Mouse (Mus musculus) liver, embryonic 16.5 days (tissue): ENCODE measurements around the gene Rbm48. TPM values are rescaled to one million over a fixed set of nuclear protein-coding genes. Genes with fewer than 3 reads are reported as not detected.
A peak's percentile ranks its signal among the peaks of the same experiment; 100 is the strongest.

ENCODE experiments used
- ATAC-seq: fragments of 200-750 bp; cut with Nextera tagmentation; 2 replicates; pipeline ENCODE4 v1.8.0; 2017; ENCODE audit warnings: low read depth, mild to moderate bottlenecking, moderate number of reproducible peaks, moderate library complexity
- H3K27ac ChIP-seq: fragments of 300-500 bp; sonication (generic); 2 replicates; pipeline ENCODE4 v1.5.1; 2014; ENCODE audit warnings: mild to moderate bottlenecking, low read length
- H3K27me3 ChIP-seq: fragments of 300-500 bp; sonication (generic); 2 replicates; pipeline ENCODE4 v1.6.1; 2014; ENCODE audit warnings: low read depth, low read length, mixed read lengths; ENCODE audit not compliant: control insufficient read depth, insufficient read depth
- H3K36me3 ChIP-seq: fragments of 300-500 bp; sonication (generic); 2 replicates; pipeline ENCODE4 v1.6.1; 2014; ENCODE audit warnings: mild to moderate bottlenecking; ENCODE audit not compliant: control insufficient read depth, insufficient read depth
- H3K4me1 ChIP-seq: fragments of 300-500 bp; sonication (generic); 2 replicates; pipeline ENCODE4 v1.6.1; 2014; ENCODE audit warnings: low read depth, low read length, mixed read lengths; ENCODE audit not compliant: control insufficient read depth
- H3K4me2 ChIP-seq: fragments of 300-500 bp; sonication (generic); 2 replicates; pipeline ENCODE4 v1.6.1; 2014; ENCODE audit warnings: low read depth, low read length, mixed read lengths
- H3K4me3 ChIP-seq: fragments of 300-500 bp; sonication (generic); 2 replicates; pipeline ENCODE4 v1.5.1; 2014; ENCODE audit warnings: low read depth, mild to moderate bottlenecking, low read length
- H3K9ac ChIP-seq: fragments of 300-500 bp; sonication (generic); 2 replicates; pipeline ENCODE4 v1.6.1; 2014; ENCODE audit warnings: low read depth, low read length
- H3K9me3 ChIP-seq: fragments of 300-500 bp; sonication (generic); replicated peaks from 2 replicates; pipeline ENCODE4 v1.6.1; 2016; ENCODE audit warnings: low read length; ENCODE audit not compliant: control insufficient read depth
- WGBS: fragments of 180-500 bp; shearing (Covaris S2); extraction: QIAGEN DNeasy Blood & Tissue Kit; methylation state at CpG from one replicate; pipeline ENCODE4 v1.1.7; 2014; ENCODE audit not compliant: insufficient replicate concordance; 5-methylcytosine and 5-hydroxymethylcytosine counted together
- polyA plus RNA-seq: library from polyadenylated mRNA; unstranded; fragments of >200 nt; fragmentation: Nextera tagmentation; extraction: Ambion mirVana; gene quantifications from 2 replicates; pipeline ENCODE4 v1.2.1, GENCODE M21; 2015

Rbm48 gene
- polyA plus RNA-seq = 5.5 and 7.0 TPM in 2 replicates

- under 1% methylated on average over 31 of the region's 31 CpGs for WGBS
- peaks cover 12% of the 10 kb centered on the region for H3K4me1 ChIP-seq
Measured at GRCm38 (mm10) chr5:3596399-3596766, at the start of gene Rbm48. Gene Rbm48, minus strand, starts transcription at chr5:3596585.

GRCm38 (mm10) chr5:3645326-3645725 lies 48.9 kb upstream of the Rbm48 start:
- H3K9ac ChIP-seq = no peak overlapping the region
- no peak for ATAC-seq
- no peak overlapping the region for H3K4me2 ChIP-seq
- H3K27ac ChIP-seq = no peak overlapping the region
- H3K36me3 ChIP-seq = peaks cover 22% of the 10 kb centered on the region
- peaks cover 11% of the 10 kb centered on the region for H3K4me1 ChIP-seq
- 80% methylated on average over 6 of the region's 6 CpGs for WGBS
- no peaks in the 10 kb centered on the region for H3K9me3 ChIP-seq
- H3K27me3 ChIP-seq = no peaks in the 10 kb centered on the region
- H3K4me3 ChIP-seq = no peak overlapping the region

More at GRCm38 (mm10) chr5:3596399-3596766, at the start of gene Rbm48:
- peak; percentile 69 for ATAC-seq
- H3K4me2 ChIP-seq = peak within 1 kb of the TSS; percentile 83
- no peaks in the 10 kb centered on the region for H3K27me3 ChIP-seq
- H3K9ac ChIP-seq = peak within 1 kb of the TSS; percentile 77
- peak within 1 kb of the TSS; percentile 52 for H3K27ac ChIP-seq
- no peaks in the 10 kb centered on the region for H3K9me3 ChIP-seq
- H3K4me3 ChIP-seq = peak within 1 kb of the TSS; percentile 78
- H3K36me3 ChIP-seq = no peaks in the 10 kb centered on the region

GRCm38 (mm10) chr5:3644621-3645020 lies 48.2 kb upstream of the Rbm48 start:
- 86% methylated on average over 6 of the region's 6 CpGs for WGBS
- Histone ChIP-seq H3K4me3 (no peak overlapping the region), H3K9ac (no peak overlapping the region), H3K4me2 (no peak overlapping the region), H3K27me3 (no peaks in the 10 kb centered on the region), H3K36me3 (peaks cover 22% of the 10 kb centered on the region), H3K9me3 (no peaks in the 10 kb centered on the region), H3K4me1 (peaks cover 11% of the 10 kb centered on the region), H3K27ac (no peak overlapping the region)
- no peak for ATAC-seq

- Histone ChIP-seq H3K27ac (no peak overlapping the region), H3K36me3 (no peaks in the 10 kb centered on the region; the same call in 1 of the 2 replicates), H3K4me1 (no peaks in the 10 kb centered on the region; the same call in 1 of the 2 replicates), H3K9ac (no peak overlapping the region), H3K27me3 (no peaks in the 10 kb centered on the region), H3K4me2 (no peak overlapping the region), H3K9me3 (no peaks in the 10 kb centered on the region), H3K4me3 (no peak overlapping the region)
- 83% methylated on average over 8 of the region's 8 CpGs for WGBS
- no peak for ATAC-seq
Measured at GRCm38 (mm10) chr5:3635286-3635685, 38.9 kb upstream of the Rbm48 start.

- Histone ChIP-seq H3K27me3 (no peaks in the 10 kb centered on the region), H3K4me3 (no peak overlapping the region), H3K9ac (no peak overlapping the region), H3K4me2 (no peak overlapping the region), H3K9me3 (no peaks in the 10 kb centered on the region), H3K27ac (no peak overlapping the region), H3K4me1 (no peaks in the 10 kb centered on the region; the same call in 1 of the 2 replicates), H3K36me3 (no peaks in the 10 kb centered on the region; the same call in 1 of the 2 replicates)
- no peak for ATAC-seq
- WGBS = 59% methylated on average over 4 of the region's 4 CpGs
Measured at GRCm38 (mm10) chr5:3633951-3634350, 37.6 kb upstream of the Rbm48 start.

- Histone ChIP-seq H3K4me1 (no peaks in the 10 kb centered on the region; the same call in 1 of the 2 replicates), H3K4me2 (no peak overlapping the region), H3K36me3 (no peaks in the 10 kb centered on the region; the same call in 1 of the 2 replicates), H3K27ac (no peak overlapping the region), H3K9ac (no peak overlapping the region), H3K9me3 (no peaks in the 10 kb centered on the region), H3K27me3 (no peaks in the 10 kb centered on the region), H3K4me3 (no peak overlapping the region)
- 86% methylated on average over 13 of the region's 13 CpGs for WGBS
- ATAC-seq = no peak
Measured at GRCm38 (mm10) chr5:3633315-3633714, 36.9 kb upstream of the Rbm48 start.

- H3K4me2 ChIP-seq = no peak overlapping the region
- H3K4me1 ChIP-seq = no peaks in the 10 kb centered on the region; the same call in 1 of the 2 replicates
- H3K36me3 ChIP-seq = no peaks in the 10 kb centered on the region; the same call in 1 of the 2 replicates
- no peaks in the 10 kb centered on the region for H3K9me3 ChIP-seq
- H3K9ac ChIP-seq = no peak overlapping the region
- H3K27me3 ChIP-seq = no peaks in the 10 kb centered on the region
- WGBS = 68% methylated on average over 5 of the region's 5 CpGs
- H3K27ac ChIP-seq = no peak overlapping the region
- no peak for ATAC-seq
- no peak overlapping the region for H3K4me3 ChIP-seq
Measured at GRCm38 (mm10) chr5:3632285-3632684, 35.9 kb upstream of the Rbm48 start.

- Histone ChIP-seq H3K27ac (no peak overlapping the region), H3K4me3 (no peak overlapping the region), H3K4me1 (no peaks in the 10 kb centered on the region; the same call in 1 of the 2 replicates), H3K9me3 (no peaks in the 10 kb centered on the region), H3K9ac (no peak overlapping the region), H3K27me3 (no peaks in the 10 kb centered on the region), H3K4me2 (no peak overlapping the region), H3K36me3 (no peaks in the 10 kb centered on the region; the same call in 1 of the 2 replicates)
- ATAC-seq = peak; percentile 24; the same call in 1 of the 2 replicates
- WGBS = 71% methylated on average over 16 of the region's 16 CpGs
Measured at GRCm38 (mm10) chr5:3631512-3632271, 35.3 kb upstream of the Rbm48 start.

- Histone ChIP-seq H3K4me3 (no peak overlapping the region), H3K9me3 (no peaks in the 10 kb centered on the region), H3K4me2 (no peak overlapping the region), H3K27ac (no peak overlapping the region), H3K36me3 (peaks cover under 1% of the 10 kb centered on the region; the same call in 1 of the 2 replicates), H3K27me3 (no peaks in the 10 kb centered on the region), H3K9ac (no peak overlapping the region), H3K4me1 (no peaks in the 10 kb centered on the region; the same call in 1 of the 2 replicates)
- ATAC-seq = no peak
- WGBS = 76% methylated on average over 5 of the region's 5 CpGs
Measured at GRCm38 (mm10) chr5:3630055-3630454, 33.7 kb upstream of the Rbm48 start.
